9 mouse cellular contexts compared by ENCODE assay signal in genomic region chr8:87752710-87753109, GRCm38 (mm10).
DNase-seq lines count a peak whose midpoint lies in the region; ATAC-seq lines count a peak whose summit lies in the region.
"Had no signal": no experiment of that assay in that cellular context is flagged by ENCODE, and none has a peak within 500 bp of the region (broad histone marks: within the 10 kb centered on the region; RNA-seq: fewer than 3 reads in every experiment).

No protein-coding gene starts in this region.

- H3K27ac ChIP-seq in kidney, embryonic 14.5 days (ENCODE audit: low read depth, low read length) = no peak overlapping the region
- peak overlapping the region; percentile 20 for H3K27ac ChIP-seq in hindbrain, embryonic 15.5 days (replicated peaks)
- no peak overlapping the region for H3K27ac ChIP-seq in midbrain, embryonic 14.5 days (replicated peaks; ENCODE audit: low read depth, low read length)
- H3K27ac ChIP-seq: gastrocnemius, adult 2 months had no signal

- no peaks in the 10 kb centered on the region for H3K36me3 ChIP-seq in kidney, embryonic 14.5 days (ENCODE audit: control insufficient read depth, insufficient read depth, low read length)
- H3K36me3 ChIP-seq in hindbrain, embryonic 15.5 days = no peaks in the 10 kb centered on the region
- no peaks in the 10 kb centered on the region for H3K36me3 ChIP-seq in midbrain, embryonic 14.5 days (ENCODE audit: control insufficient read depth, insufficient read depth, low read length)

- H3K4me2 ChIP-seq in kidney, embryonic 14.5 days (replicated peaks; ENCODE audit: low read depth, low read length) = no peak overlapping the region
- H3K4me2 ChIP-seq in hindbrain, embryonic 15.5 days = no peak overlapping the region
- no peak overlapping the region for H3K4me2 ChIP-seq in midbrain, embryonic 14.5 days (ENCODE audit: low read length)

- ATAC-seq in kidney, embryonic 14.5 days (ENCODE audit: low FRiP score, low TSS enrichment) = peak; percentile 80
- ATAC-seq in hindbrain, embryonic 15.5 days (ENCODE audit: low FRiP score, low read depth) = peak; percentile 59
- 0 out of 2 replicates have a peak, but pooled peaks have one; percentile 17 for ATAC-seq in midbrain, embryonic 14.5 days (ENCODE audit: low FRiP score, low TSS enrichment)

- H3K4me3 ChIP-seq in kidney, embryonic 14.5 days (ENCODE audit: low read length) = no peak overlapping the region
- no peak overlapping the region for H3K4me3 ChIP-seq in hindbrain, embryonic 15.5 days
- H3K4me3 ChIP-seq in midbrain, embryonic 14.5 days (replicated peaks; ENCODE audit: low read depth, low read length) = no peak overlapping the region
- H3K4me3 ChIP-seq: gastrocnemius, adult 2 months had no signal

- WGBS in kidney, embryonic 14.5 days = 35% methylated on average over 13 of the region's 13 CpGs
- 51% methylated on average over 13 of the region's 13 CpGs for WGBS in hindbrain, embryonic 15.5 days
- 73% methylated on average over 13 of the region's 13 CpGs for WGBS in midbrain, embryonic 14.5 days

- no peaks in the 10 kb centered on the region for H3K27me3 ChIP-seq in kidney, embryonic 14.5 days (ENCODE audit: control insufficient read depth, insufficient read depth, low read length)
- H3K27me3 ChIP-seq in hindbrain, embryonic 15.5 days = no peaks in the 10 kb centered on the region
- no peaks in the 10 kb centered on the region for H3K27me3 ChIP-seq in midbrain, embryonic 14.5 days (ENCODE audit: control insufficient read depth, insufficient read depth, low read length)

- H3K9ac ChIP-seq in kidney, embryonic 14.5 days (ENCODE audit: low read depth, low read length) = no peak overlapping the region
- no peak overlapping the region for H3K9ac ChIP-seq in hindbrain, embryonic 15.5 days
- H3K9ac ChIP-seq in midbrain, embryonic 14.5 days (replicated peaks; ENCODE audit: low read length) = no peak overlapping the region

- peaks cover 7% of the 10 kb centered on the region; the same call in 1 of the 2 replicates for H3K4me1 ChIP-seq in kidney, embryonic 14.5 days (ENCODE audit: control insufficient read depth, insufficient read depth, low read length)
- peaks cover 39% of the 10 kb centered on the region for H3K4me1 ChIP-seq in hindbrain, embryonic 15.5 days (replicated peaks)
- H3K4me1 ChIP-seq in midbrain, embryonic 14.5 days (ENCODE audit: control insufficient read depth, insufficient read depth, low read length) = peaks cover 32% of the 10 kb centered on the region

- DNase-seq in kidney, postnatal 25 days = no peak
- peak; percentile 60 for DNase-seq in adrenal gland, adult 2 months
- DNase-seq in midbrain, embryonic 14.5 days = no peak
- no peak for DNase-seq in frontal cortex, adult 2 months (ENCODE audit: extremely low spot score in 1 of 2, low spot score in 1 of 2)
- DNase-seq in right cerebral cortex, postnatal 10 days (ENCODE audit: low spot score in 2 of 2) = no peak
- no peak for DNase-seq in right cerebral cortex, adult 18-20 months

- no peaks in the 10 kb centered on the region for H3K9me3 ChIP-seq in kidney, embryonic 14.5 days (ENCODE audit: control insufficient read depth, low read length)
- H3K9me3 ChIP-seq in hindbrain, embryonic 15.5 days = no peaks in the 10 kb centered on the region
- no peaks in the 10 kb centered on the region for H3K9me3 ChIP-seq in midbrain, embryonic 14.5 days (ENCODE audit: control insufficient read depth, low read length)

Comparison
In these comparisons a context has a peak if more than half of its experiments do, and no peak if none do; other contexts are left out.
1. ATAC-seq: peak in every context shown above with its lines; median percentile 80 in kidney, embryonic 14.5 days; 59 in hindbrain, embryonic 15.5 days; 17 in midbrain, embryonic 14.5 days.